Mouse (Mus musculus) E14TG2a.4 (cell line): Measurements from ENCODE around the gene Adgrv1.
"Not testable (repeated sequence)": the region's sequence is repeated elsewhere in the genome, so short reads cannot be mapped to it uniquely, and the experiment has no call there.

ENCODE experiments used
- H3K27me3 ChIP-seq: 2 replicates; pipeline ENCODE4 v1.6.1; 2014; ENCODE audit warnings: low read length, control low read depth; ENCODE audit not compliant: insufficient read depth
- H3K36me3 ChIP-seq: 2 replicates; pipeline ENCODE4 v1.6.1; 2014; ENCODE audit warnings: low read length, control low read depth; ENCODE audit not compliant: insufficient read depth
- H3K4me1 ChIP-seq: replicated peaks from 2 replicates; pipeline ENCODE4 v1.6.1; 2014; ENCODE audit warnings: low read depth, low read length, control low read depth
- H3K4me3 ChIP-seq: replicated peaks from 2 replicates; pipeline ENCODE4 v1.5.1; 2014; ENCODE audit warnings: mild to moderate bottlenecking, low read length
- H3K9me3 ChIP-seq: 2 replicates; pipeline ENCODE4 v1.6.1; 2014; ENCODE audit warnings: low read length, control low read depth
- CTCF ChIP-seq: conservative IDR thresholded peaks from 2 replicates; pipeline ENCODE4 v1.5.1; 2014; ENCODE audit warnings: low read length
- NANOG ChIP-seq: IDR thresholded peaks from 2 replicates; pipeline ENCODE4 v1.6.1; 2014; ENCODE audit warnings: borderline replicate concordance, low read length, mixed read lengths
- POU5F1 ChIP-seq: IDR thresholded peaks from 2 replicates; pipeline ENCODE4 v1.6.1; 2014; ENCODE audit warnings: low read length, borderline replicate concordance

Gene Adgrv1

DNA sequence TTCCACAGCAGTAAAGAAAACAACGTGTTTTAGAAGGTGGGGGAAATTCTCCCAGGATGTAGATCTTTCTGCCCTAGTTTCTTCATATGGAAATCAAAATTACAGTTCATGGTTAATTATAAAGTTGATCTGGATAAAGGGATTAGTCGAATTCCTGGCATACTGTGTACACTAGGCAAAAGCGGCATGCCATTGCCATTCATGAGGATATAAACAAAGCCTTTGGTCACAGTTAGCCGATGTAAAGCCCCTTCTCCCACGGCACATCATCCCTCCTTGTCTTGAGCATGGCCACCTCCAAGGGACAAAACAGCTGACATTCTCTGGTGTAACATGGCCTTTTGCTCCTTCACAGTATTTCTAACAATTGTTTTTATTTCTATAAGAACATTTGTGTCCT lies 2.4 kb downstream of the Adgrv1 start:
- TF ChIP-seq NANOG (no peak), CTCF (no peak), POU5F1 (no peak)
- Histone ChIP-seq H3K36me3 (0 out of 2 replicates have a peak, but pooled peaks cover 2% of the 10 kb centered on the region), H3K4me3 (no peak overlapping the region), H3K27me3 (peaks cover 8% of the 10 kb centered on the region; the same call in 1 of the 2 replicates), H3K9me3 (no peaks in the 10 kb centered on the region), H3K4me1 (peaks cover 23% of the 10 kb centered on the region)

DNA sequence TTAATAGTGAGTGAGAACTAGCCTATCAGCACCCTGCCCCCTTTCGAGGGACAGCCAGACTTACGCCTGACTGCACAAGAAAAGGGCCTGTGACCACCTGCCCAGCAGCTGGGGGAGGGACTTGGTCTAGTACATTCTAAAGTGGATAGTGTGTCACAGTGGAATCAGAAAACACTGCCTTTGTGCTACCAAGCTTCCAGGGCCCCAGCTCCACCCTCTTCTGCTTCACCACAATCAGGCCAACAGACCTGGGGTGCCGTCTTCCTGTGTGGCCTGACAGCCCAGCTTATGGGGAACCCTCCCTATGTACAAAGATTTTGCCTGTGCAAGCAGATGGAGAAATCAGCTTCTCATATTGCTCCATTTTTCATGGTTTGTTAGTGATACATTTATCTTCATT lies 3.6 kb downstream of the Adgrv1 start:
- no peaks in the 10 kb centered on the region for H3K36me3 ChIP-seq
- peaks cover 23% of the 10 kb centered on the region for H3K4me1 ChIP-seq
- no peak overlapping the region for H3K4me3 ChIP-seq
- H3K27me3 ChIP-seq: peaks cover 8% of the 10 kb centered on the region; the same call in 1 of the 2 replicates
- H3K9me3 ChIP-seq: no peaks in the 10 kb centered on the region
- TF ChIP-seq CTCF (no peak), NANOG (no peak), POU5F1 (no peak)

DNA sequence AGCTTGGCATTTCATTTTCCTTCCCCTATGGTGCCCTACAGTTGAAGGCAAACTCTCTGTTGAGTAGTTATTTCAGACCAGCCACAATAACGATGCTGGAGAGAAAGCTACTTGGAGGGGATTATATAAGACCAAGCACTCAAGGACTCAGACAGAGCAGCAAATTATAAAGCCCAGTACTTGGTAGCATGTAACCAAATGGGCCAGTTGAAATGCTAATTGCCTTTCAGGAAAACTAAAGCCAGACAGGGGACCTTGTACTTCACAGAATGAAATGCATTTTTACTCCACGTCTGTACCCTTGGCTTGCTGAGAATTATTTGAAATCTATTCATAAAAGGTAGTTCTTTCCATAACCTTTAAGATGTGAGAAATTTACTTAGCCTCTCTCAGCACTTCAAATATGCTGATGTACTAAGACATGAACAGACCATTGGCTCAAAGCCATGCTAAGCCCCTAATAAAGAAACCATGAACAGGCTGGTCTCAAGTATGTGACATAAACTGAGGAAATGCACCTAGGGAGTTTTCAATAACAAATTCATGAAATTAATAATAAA lies 4.2 kb downstream of the Adgrv1 start:
- Histone ChIP-seq H3K36me3 (no peaks in the 10 kb centered on the region), H3K4me1 (peaks cover 22% of the 10 kb centered on the region), H3K4me3 (no peak overlapping the region), H3K27me3 (peaks cover 8% of the 10 kb centered on the region; the same call in 1 of the 2 replicates), H3K9me3 (no peaks in the 10 kb centered on the region)
- TF ChIP-seq NANOG (no peak), POU5F1 (no peak), CTCF (no peak)

DNA sequence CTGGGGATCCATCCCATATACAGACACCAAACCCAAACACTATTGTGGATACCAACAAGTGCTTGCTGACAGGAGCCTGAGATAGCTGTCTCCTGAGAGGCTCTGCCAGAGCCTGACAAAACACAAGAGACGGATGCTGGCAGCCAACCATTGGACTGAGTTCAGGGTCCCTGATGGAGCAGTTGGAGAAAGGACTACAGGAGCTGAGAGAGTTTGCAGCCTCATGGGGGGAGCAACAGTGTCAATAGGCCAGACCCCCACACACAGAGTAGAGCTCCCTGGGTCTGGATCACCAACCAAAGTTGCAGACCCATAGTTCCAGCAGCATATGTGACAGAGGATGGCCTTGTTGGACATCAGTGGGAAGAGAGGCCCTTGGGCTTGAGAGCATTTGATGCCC lies 5.1 kb downstream of the Adgrv1 start:
- not testable (repeated sequence) for H3K36me3 ChIP-seq, H3K9me3 ChIP-seq, H3K4me3 ChIP-seq, H3K27me3 ChIP-seq
- peaks cover 17% of the 10 kb centered on the region for H3K4me1 ChIP-seq

DNA sequence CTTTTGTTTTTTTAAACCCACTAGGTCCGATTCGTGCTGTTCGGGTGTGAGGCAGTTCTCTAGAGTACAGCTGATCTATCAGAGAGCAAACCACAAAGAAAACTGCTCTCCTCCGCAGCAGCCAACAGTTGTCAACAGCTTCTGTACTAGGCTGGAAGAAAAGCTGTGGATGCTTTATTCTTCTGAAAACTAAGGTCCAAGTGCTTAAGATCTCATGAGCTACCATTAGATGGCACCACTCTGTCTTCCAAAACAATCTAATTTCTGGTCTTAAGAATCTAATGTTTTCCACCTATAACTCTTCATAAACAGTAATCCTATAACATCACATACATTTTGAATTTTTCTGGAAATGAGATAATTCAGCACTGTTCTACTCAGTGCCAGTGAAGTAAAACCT lies 22.6 kb downstream of the Adgrv1 start:
- 0 out of 2 replicates have a peak, but pooled peaks cover 5% of the 10 kb centered on the region for H3K9me3 ChIP-seq
- no peaks in the 10 kb centered on the region for H3K27me3 ChIP-seq
- 0 out of 2 replicates have a peak, but pooled peaks cover 6% of the 10 kb centered on the region for H3K36me3 ChIP-seq
- H3K4me1 ChIP-seq: no peaks in the 10 kb centered on the region
- no peak for TF ChIP-seq CTCF
- TF ChIP-seq NANOG: no peak
- no peak for TF ChIP-seq POU5F1
- no peak overlapping the region for H3K4me3 ChIP-seq

DNA sequence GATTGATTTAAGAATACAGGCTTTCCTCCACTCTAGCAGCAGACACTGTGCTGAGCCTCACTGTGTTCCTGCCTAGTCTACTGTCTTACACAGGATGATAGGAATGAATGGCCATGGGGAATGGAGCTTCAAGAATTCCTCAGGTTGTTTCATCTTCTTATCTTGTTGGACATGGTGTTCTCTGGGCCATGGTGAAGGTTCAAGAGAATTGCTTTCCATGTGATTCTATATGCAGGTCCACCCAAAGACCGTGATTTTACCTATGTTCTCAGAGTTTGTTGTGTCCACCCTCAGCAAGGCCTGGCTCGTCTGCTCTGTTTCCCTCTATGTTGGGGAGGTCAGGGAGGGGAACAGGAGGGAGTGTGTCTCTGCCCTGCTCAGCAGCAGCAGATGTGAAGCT lies 26.0 kb downstream of the Adgrv1 start:
- no peaks in the 10 kb centered on the region for H3K27me3 ChIP-seq
- H3K9me3 ChIP-seq: peaks cover 33% of the 10 kb centered on the region
- H3K4me3 ChIP-seq: no peak overlapping the region
- H3K36me3 ChIP-seq: peaks cover 6% of the 10 kb centered on the region; the same call in 1 of the 2 replicates
- no peak for TF ChIP-seq POU5F1
- no peak for TF ChIP-seq NANOG
- TF ChIP-seq CTCF: no peak
- H3K4me1 ChIP-seq: peaks cover 6% of the 10 kb centered on the region; the same call in 1 of the 2 replicates

DNA sequence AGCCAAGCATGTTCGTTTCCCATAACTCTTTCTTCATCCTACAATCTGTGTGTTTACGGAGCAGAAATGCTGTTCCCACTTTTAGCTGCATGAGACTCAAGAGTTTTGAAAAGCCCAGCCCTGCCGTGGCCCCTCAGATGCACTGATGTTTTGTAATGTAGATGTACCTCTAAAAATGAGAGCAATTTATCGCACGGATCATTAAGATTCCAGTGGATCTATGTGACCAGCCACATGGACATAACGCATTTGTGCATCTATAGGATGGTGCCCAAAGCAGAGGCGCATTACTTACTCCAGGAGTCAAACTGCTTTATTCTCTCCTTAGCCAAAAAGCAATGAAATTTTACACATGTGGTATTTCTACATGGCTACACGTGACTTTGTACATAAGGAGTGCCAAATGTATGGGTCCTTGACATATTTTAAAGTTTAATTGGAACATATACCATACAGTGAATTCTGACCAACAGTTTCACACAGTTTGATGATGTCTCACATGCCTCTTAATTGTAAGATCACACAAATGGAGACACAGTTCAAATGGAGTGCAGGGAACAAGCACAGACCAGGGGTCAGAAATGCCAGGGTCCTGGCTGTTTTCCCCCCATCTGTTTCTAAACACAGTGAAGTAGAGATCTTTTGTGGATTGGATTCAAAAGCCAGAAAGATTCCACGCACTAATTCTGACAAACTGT lies 35.9 kb downstream of the Adgrv1 start:
- Histone ChIP-seq H3K9me3 (0 out of 2 replicates have a peak, but pooled peaks cover 2% of the 10 kb centered on the region), H3K4me3 (no peak overlapping the region), H3K27me3 (no peaks in the 10 kb centered on the region), H3K4me1 (no peaks in the 10 kb centered on the region), H3K36me3 (no peaks in the 10 kb centered on the region)
- TF ChIP-seq CTCF (no peak), NANOG (no peak), POU5F1 (no peak)

DNA sequence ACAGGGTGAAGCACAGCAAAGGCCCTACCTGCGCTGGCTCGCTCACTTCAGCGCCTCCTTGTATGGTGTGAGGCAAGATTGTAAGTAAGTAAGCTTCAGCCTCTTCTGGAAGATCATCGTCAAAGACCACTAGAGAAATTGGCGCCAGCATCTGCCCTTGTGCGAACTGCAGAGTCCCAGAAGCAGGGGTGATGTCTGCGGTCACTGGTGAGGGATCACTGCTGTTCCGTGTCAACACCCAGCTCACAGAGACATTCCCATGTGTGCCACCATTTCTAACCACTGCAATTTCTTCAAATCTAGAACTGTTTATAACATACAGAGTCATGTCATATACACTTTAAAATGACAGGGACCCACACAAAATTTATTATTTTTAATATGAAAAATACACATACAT lies 54.3 kb downstream of the Adgrv1 start:
- Histone ChIP-seq H3K4me1 (no peaks in the 10 kb centered on the region), H3K36me3 (no peaks in the 10 kb centered on the region), H3K9me3 (no peaks in the 10 kb centered on the region), H3K27me3 (no peaks in the 10 kb centered on the region), H3K4me3 (no peak overlapping the region)
- TF ChIP-seq POU5F1 (no peak), CTCF (no peak), NANOG (no peak)

DNA sequence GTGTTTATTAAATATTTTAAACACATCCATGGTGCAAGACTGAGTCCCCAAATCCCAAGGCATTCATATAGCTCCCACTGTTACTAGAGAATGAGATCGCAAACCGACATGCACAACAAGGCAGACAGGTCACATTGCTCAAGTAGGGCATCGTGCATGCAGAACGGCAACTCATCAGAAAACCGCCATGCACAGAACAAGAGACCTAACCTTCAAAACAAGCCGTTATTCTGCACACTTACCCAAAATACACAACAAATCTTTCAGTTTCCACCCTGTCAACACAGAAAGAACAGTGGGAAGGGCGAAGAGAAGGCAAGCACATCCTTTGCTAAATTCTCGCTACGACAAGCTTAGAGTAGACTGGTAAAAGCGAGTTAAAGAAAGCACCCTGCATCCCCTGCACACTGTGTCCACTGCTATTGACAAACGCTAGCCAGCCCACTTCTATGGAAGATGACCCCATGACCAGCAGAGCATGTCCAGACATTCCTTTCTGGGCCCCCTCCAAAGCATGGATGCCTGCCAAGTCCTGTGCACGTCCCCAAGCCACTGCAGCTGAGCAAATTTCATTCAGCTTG lies 62.6 kb downstream of the Adgrv1 start:
- no peak overlapping the region for H3K4me3 ChIP-seq
- H3K36me3 ChIP-seq: no peaks in the 10 kb centered on the region
- no peaks in the 10 kb centered on the region for H3K9me3 ChIP-seq

More for the DNA sequence above, 62.6 kb downstream of the Adgrv1 start:
- Histone ChIP-seq H3K4me1 (no peaks in the 10 kb centered on the region), H3K27me3 (no peaks in the 10 kb centered on the region)
- TF ChIP-seq CTCF (no peak), POU5F1 (no peak), NANOG (no peak)
